Mouse (Mus musculus) intestine, embryonic 16.5 days (tissue): ENCODE results near the gene Mfap1b. TPM values are rescaled to one million over a fixed set of nuclear protein-coding genes. Genes with fewer than 3 reads are reported as not detected.
"Not testable (repeated sequence)": the region's sequence is repeated elsewhere in the genome, so short reads cannot be mapped to it uniquely, and the experiment has no call there.

ENCODE experiments used
- ATAC-seq: fragments of 200-750 bp; cut with Nextera tagmentation; 2 replicates; pipeline ENCODE4 v1.8.0; 2017; ENCODE audit warnings: moderate TSS enrichment, moderate library complexity
- H3K27ac ChIP-seq: fragments of 300-500 bp; sonication (generic); 2 replicates; pipeline ENCODE4 v1.5.1; 2014; ENCODE audit warnings: mild to moderate bottlenecking, low read length
- H3K27me3 ChIP-seq: fragments of 300-500 bp; sonication (generic); replicated peaks from 2 replicates; pipeline ENCODE4 v1.6.1; 2014; ENCODE audit warnings: low read length, control low read depth, mixed read lengths; ENCODE audit not compliant: control insufficient read depth, insufficient read depth
- H3K36me3 ChIP-seq: fragments of 300-500 bp; sonication (generic); 2 replicates; pipeline ENCODE4 v1.6.1; 2014; ENCODE audit warnings: low read length, control low read depth; ENCODE audit not compliant: control insufficient read depth, insufficient read depth
- H3K4me1 ChIP-seq: fragments of 300-500 bp; sonication (generic); 2 replicates; pipeline ENCODE4 v1.6.1; 2014; ENCODE audit warnings: low read length, control low read depth, mixed read lengths; ENCODE audit not compliant: control insufficient read depth, insufficient read depth
- H3K4me2 ChIP-seq: fragments of 300-500 bp; sonication (generic); 2 replicates; pipeline ENCODE4 v1.6.1; 2014; ENCODE audit warnings: low read depth, low read length, control low read depth
- H3K4me3 ChIP-seq: fragments of 300-500 bp; sonication (generic); 2 replicates; pipeline ENCODE4 v1.5.1; 2014; ENCODE audit warnings: mild to moderate bottlenecking, low read length
- H3K9ac ChIP-seq: fragments of 300-500 bp; sonication (generic); 2 replicates; pipeline ENCODE4 v1.6.1; 2014; ENCODE audit warnings: low read depth, low read length
- H3K9me3 ChIP-seq: fragments of 300-500 bp; sonication (generic); 2 replicates; pipeline ENCODE4 v1.6.1; 2016; ENCODE audit warnings: low read length, control low read depth; ENCODE audit not compliant: control insufficient read depth
- WGBS: fragments of 180-500 bp; shearing (Covaris S2); extraction: QIAGEN DNeasy Blood & Tissue Kit; methylation state at CpG from one replicate; pipeline ENCODE4 v1.1.7; 2014; 5-methylcytosine and 5-hydroxymethylcytosine counted together
- polyA plus RNA-seq: library from polyadenylated mRNA; unstranded; fragments of >200 nt; fragmentation: Nextera tagmentation; extraction: Ambion mirVana; gene quantifications from 2 replicates; pipeline ENCODE4 v1.2.1, GENCODE M21; 2015

The Mfap1b gene
- polyA plus RNA-seq, 1 experiment from 2014 or later, result 40.2 TPM

DNA sequence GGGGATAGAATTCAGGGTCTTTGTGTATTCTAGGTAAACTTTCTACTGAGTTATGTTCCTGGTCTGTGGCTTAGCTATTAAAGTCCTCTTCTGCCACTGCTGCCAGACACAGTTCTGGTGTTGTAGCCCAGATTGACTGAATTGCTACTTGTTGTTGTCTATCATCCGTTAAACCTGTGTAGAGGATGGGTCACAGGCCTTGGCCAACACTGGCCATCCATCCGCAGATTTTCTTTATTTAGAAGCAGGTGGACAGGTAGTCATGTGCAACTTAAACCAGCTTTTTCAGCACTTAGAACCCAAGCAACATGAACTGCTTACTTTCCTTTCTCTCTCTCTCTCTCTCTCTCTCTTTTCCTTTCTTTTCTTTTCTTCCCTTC, 34.1 kb upstream of the Mfap1b start:
- WGBS, result 52% methylated on average over 2 of the region's 2 CpGs
- no peak for ATAC-seq

DNA sequence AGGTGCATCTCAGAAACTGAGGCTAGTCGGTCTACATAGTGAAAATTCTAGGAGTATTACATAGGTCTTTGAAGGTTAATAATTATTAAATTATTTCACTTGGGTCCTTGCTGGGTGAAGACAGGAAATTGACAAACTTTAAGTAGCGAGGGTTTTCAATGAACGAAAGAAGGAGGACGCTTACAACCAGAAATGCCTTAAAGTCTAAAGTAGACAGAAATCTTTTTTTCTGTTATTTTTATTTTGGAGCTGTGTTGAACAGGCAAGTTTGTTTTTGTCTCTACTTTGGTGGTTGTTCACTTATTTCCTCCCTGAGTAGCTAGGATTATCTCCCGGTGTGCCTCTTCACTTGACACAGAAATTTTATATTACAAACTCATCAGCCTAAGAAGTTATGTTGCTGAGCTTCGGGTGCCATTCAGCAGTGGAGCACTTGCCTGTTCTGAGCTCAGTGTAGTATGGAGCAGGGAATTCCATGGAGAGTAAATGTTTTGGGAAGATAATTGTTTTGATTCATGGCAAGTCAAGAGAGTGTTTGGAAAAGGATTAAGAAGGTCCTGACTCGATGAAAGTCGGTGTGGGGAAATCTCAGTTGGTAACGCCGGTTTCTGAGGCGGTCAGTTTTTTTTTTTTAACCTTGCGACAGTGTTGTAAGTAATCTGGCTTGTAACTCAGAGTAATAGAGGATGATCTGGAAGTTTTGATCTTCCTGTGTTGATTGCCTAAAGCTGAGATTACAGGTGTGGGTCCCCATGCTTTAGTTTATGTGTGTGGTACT, 33.5 kb upstream of the Mfap1b start:
- H3K36me3 ChIP-seq, result 0 out of 2 replicates have a peak, but pooled peaks cover 7% of the 10 kb centered on the region
- H3K27me3 ChIP-seq, result no peaks in the 10 kb centered on the region
- peaks cover 8% of the 10 kb centered on the region for H3K4me1 ChIP-seq
- H3K27ac ChIP-seq, result no peak overlapping the region
- peak overlapping the region; percentile 67 for H3K4me2 ChIP-seq
- H3K9ac ChIP-seq, result peak overlapping the region; percentile 68
- no peak for ATAC-seq
- no peaks in the 10 kb centered on the region for H3K9me3 ChIP-seq
- 8% methylated on average over 12 of the region's 12 CpGs for WGBS
- peak overlapping the region; percentile 56 for H3K4me3 ChIP-seq

More for the DNA sequence above, 34.1 kb upstream of the Mfap1b start:
- Histone ChIP-seq H3K27me3 (no peaks in the 10 kb centered on the region), H3K9me3 (no peaks in the 10 kb centered on the region), H3K9ac (peak overlapping the region; percentile 68), H3K4me2 (peak overlapping the region; percentile 67), H3K4me1 (peaks cover 8% of the 10 kb centered on the region), H3K4me3 (peak overlapping the region; percentile 56), H3K27ac (no peak overlapping the region), H3K36me3 (0 out of 2 replicates have a peak, but pooled peaks cover 7% of the 10 kb centered on the region)

DNA sequence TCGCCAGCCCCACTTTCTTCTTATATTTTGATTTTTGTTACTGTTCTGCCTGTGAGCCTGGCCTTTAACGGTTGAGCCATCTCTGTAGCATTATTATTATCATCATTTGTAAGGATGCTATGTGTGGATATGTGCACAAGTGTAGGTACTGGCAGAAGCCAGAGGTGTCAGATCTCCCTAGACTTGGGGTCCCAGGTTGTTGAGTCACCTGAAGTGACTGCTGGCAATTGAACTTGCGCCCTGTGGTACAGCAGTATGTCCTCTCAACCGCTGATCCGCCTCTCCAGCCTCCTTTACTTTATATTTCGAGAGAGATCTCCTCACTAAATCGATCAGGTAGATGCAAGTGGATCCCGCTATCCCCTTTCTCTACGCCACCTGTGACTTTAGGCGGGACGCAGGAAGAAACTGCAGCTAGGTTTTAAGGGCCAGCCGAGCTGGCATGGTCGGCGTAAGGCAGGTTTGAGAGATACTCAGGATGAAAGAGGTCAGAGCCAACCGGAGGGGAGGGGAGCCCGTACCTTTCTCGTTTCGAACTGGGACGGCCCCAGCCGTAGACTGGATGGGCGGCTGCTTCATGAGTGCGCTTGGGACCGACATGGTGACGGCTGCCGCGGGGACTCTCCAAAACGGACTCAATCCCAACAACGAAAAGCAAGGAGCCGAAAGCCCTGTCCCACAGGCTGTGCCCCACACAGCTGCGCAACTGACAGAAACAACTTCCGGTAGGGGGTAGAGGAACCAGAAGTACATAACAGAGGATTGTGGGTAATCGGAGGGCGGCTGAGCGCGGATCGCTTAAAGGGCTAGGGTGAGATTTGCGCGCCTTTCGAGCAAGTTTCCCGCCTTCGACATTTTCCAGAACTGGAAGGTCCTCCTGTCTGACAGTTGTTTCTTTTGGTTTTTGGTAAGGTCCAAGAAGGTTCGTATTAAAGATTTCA, 32.3 kb upstream of the Mfap1b start, which contains the start of the genes Mfap1a and Wdr76:
Gene Mfap1a (minus strand): TSS at position 724 of the 941 bp plus-strand sequence.
Gene Wdr76 (plus strand): TSS at position 782 of the 941 bp plus-strand sequence.
- Histone ChIP-seq H3K9ac (peak within 1 kb of the TSS; percentile 68), H3K4me3 (peak within 1 kb of the TSS; percentile 56), H3K4me2 (peak within 1 kb of the TSS; percentile 67)
- H3K27ac ChIP-seq, H3K9me3 ChIP-seq, H3K27me3 ChIP-seq, H3K4me1 ChIP-seq, H3K36me3 ChIP-seq: not testable (repeated sequence)
- WGBS, result 4% methylated on average over 40 of the region's 42 CpGs
- ATAC-seq, result peak; percentile 95

DNA sequence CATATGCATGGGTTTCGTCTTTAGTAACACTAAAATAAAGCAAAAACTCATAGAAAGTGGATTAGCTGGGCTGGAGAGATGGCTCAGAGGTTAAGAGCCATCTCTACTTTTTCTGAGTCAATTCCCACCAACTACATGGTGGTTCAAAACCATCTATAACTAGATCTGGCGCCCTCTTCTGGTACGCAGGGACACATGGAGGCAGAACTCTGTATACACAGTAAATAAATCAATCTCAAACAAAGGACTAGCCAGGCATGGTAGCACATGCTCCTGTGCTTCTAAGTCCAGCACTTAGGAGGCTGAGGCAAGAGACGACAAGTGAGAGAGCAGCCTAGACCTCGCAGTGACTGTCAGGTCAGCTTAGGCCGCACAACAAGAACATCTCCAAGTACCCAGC, 27.7 kb upstream of the Mfap1b start:
- H3K27me3 ChIP-seq, H3K4me1 ChIP-seq, H3K36me3 ChIP-seq, H3K4me3 ChIP-seq, H3K27ac ChIP-seq, ATAC-seq, H3K9me3 ChIP-seq, H3K9ac ChIP-seq, H3K4me2 ChIP-seq: not testable (repeated sequence)
- WGBS, result 82% methylated on average over 2 of the region's 6 CpGs

DNA sequence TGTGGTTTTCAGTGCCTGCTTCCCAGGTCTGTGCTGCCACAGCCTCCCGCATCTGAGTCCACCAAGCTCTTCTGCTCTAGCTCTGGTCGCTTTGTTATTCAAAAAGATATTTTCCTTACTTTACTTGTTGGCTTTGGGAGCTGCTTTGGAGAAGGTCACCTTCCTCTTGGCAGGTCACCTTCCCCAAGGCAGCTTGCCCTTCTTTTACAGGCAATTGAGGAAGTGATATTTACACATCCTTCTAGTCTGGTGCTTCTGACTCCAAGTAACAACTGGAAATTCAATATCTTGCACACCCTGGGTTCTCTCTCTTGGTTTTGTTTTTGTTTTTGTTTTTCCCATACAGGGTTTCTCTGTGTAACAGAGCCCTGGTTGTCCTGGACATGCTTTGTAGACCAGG, 10.5 kb upstream of the Mfap1b start:
- not testable (repeated sequence) for ATAC-seq, H3K27me3 ChIP-seq, H3K36me3 ChIP-seq, H3K9ac ChIP-seq, H3K4me1 ChIP-seq, H3K4me3 ChIP-seq, H3K4me2 ChIP-seq, H3K9me3 ChIP-seq, H3K27ac ChIP-seq
- WGBS, result 90% methylated on average over 1 of the region's 2 CpGs

- no peak for ATAC-seq
- no peak overlapping the region for H3K9ac ChIP-seq
- H3K4me3 ChIP-seq, result no peak overlapping the region
- no peaks in the 10 kb centered on the region for H3K36me3 ChIP-seq
- no peaks in the 10 kb centered on the region for H3K4me1 ChIP-seq
- no peak overlapping the region for H3K4me2 ChIP-seq
- no peaks in the 10 kb centered on the region for H3K9me3 ChIP-seq
- no peak overlapping the region for H3K27ac ChIP-seq
- no peaks in the 10 kb centered on the region for H3K27me3 ChIP-seq
- 59% methylated on average over 8 of the region's 8 CpGs for WGBS
Measured at GRCm38 (mm10) chr2:121483576-121483975, 9.7 kb upstream of the Mfap1b start.

- H3K36me3 ChIP-seq, ATAC-seq, H3K4me1 ChIP-seq, H3K4me3 ChIP-seq, H3K27me3 ChIP-seq, H3K4me2 ChIP-seq, H3K27ac ChIP-seq, H3K9ac ChIP-seq, H3K9me3 ChIP-seq: not testable (repeated sequence)
- WGBS, result 84% methylated on average over 13 of the region's 13 CpGs
Measured at GRCm38 (mm10) chr2:121480916-121481315, 7.0 kb upstream of the Mfap1b start.

GRCm38 (mm10) chr2:121480498-121480897, 6.6 kb upstream of the Mfap1b start:
- Histone ChIP-seq H3K9me3 (no peaks in the 10 kb centered on the region), H3K9ac (no peak overlapping the region), H3K27me3 (no peaks in the 10 kb centered on the region), H3K36me3 (no peaks in the 10 kb centered on the region), H3K4me2 (no peak overlapping the region), H3K4me3 (no peak overlapping the region), H3K4me1 (no peaks in the 10 kb centered on the region), H3K27ac (no peak overlapping the region)
- 60% methylated on average over 3 of the region's 3 CpGs for WGBS
- ATAC-seq, result no peak

DNA sequence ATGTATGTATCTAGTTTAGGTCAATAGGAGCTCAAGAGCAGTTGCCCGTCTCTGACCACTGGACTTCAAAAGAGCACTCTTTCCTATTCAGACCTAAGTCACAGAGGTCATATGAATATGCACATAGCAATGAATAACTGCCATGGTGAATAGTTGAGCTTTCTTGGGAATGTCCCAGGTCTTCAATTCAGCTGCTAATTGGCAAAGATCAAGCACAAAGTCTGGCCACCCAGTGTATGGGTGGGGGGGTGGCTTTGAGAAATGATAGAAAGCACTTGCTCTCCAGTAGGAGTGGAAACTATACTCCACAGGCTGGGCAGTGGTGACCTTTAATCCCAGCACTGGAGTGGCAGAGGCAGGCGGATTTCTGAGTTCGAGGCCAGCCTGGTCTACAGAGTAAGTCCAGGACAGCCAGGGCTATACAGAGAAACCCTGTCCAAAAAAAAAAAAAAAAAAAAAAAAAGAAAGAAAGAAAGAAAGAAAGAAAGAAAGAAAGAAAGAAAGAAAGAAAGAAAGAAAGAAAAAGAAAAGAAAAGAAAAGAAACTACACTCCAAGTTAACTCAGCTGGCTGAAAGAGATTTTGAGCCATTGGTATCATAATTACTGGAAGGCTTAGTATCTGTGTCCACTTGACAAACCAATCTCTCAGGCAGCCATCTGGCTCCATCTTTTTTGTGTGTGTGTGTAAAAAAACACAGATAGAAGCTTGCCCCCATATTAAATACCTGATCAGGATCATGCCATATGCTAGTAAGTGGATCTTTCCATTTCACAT, 3.8 kb upstream of the Mfap1b start:
- Histone ChIP-seq H3K4me2 (no peak overlapping the region), H3K4me1 (0 out of 2 replicates have a peak, but pooled peaks cover 2% of the 10 kb centered on the region)
- WGBS, result 80% methylated on average over 3 of the region's 3 CpGs

More for the DNA sequence above, 3.8 kb upstream of the Mfap1b start:
- Histone ChIP-seq H3K9me3 (no peaks in the 10 kb centered on the region), H3K9ac (no peak overlapping the region), H3K4me3 (no peak overlapping the region), H3K27me3 (no peaks in the 10 kb centered on the region), H3K27ac (no peak overlapping the region), H3K36me3 (no peaks in the 10 kb centered on the region)
- ATAC-seq, result no peak
